ENCODE assay signal across 12 mouse cellular contexts in genomic region chr11:98953361-98953760, GRCm38 (mm10). TPM values are rescaled to one million over a fixed set of nuclear protein-coding genes. Genes with fewer than 3 reads are reported as not detected.
DNase-seq lines count a peak whose midpoint lies in the region; ATAC-seq and TF ChIP-seq lines count a peak whose summit lies in the region.
"Had no signal": no experiment of that assay in that cellular context is flagged by ENCODE, and none has a peak within 500 bp of the region (broad histone marks: within the 10 kb centered on the region; RNA-seq: fewer than 3 reads in every experiment).

No protein-coding gene starts in this region.

- H3K4me1 ChIP-seq in forebrain, embryonic 10.5 days: peaks cover 75% of the 10 kb centered on the region
- peaks cover 52% of the 10 kb centered on the region for H3K4me1 ChIP-seq in forebrain, embryonic 13.5 days
- peaks cover 43% of the 10 kb centered on the region for H3K4me1 ChIP-seq in lung, embryonic 14.5 days (ENCODE audit: insufficient read depth)
- peaks cover 71% of the 10 kb centered on the region for H3K4me1 ChIP-seq in embryonic facial prominence, embryonic 10.5 days
- H3K4me1 ChIP-seq in neural tube, embryonic 12.5 days: peaks cover 57% of the 10 kb centered on the region

- no peaks in the 10 kb centered on the region for H3K27me3 ChIP-seq in forebrain, embryonic 10.5 days (ENCODE audit: poor library complexity, severe bottlenecking)
- no peaks in the 10 kb centered on the region for H3K27me3 ChIP-seq in forebrain, embryonic 13.5 days
- H3K27me3 ChIP-seq in lung, embryonic 14.5 days (ENCODE audit: insufficient read depth, low read length): no peaks in the 10 kb centered on the region
- no peaks in the 10 kb centered on the region for H3K27me3 ChIP-seq in embryonic facial prominence, embryonic 10.5 days (replicated peaks; ENCODE audit: low read depth, poor library complexity, severe bottlenecking)
- no peaks in the 10 kb centered on the region for H3K27me3 ChIP-seq in neural tube, embryonic 12.5 days (replicated peaks)

- no peak overlapping the region for H3K4me2 ChIP-seq in forebrain, embryonic 13.5 days
- H3K4me2 ChIP-seq in lung, embryonic 14.5 days: no peak overlapping the region
- H3K4me2 ChIP-seq in neural tube, embryonic 12.5 days (replicated peaks): peak overlapping the region; percentile 46

- H3K27ac ChIP-seq in forebrain, embryonic 10.5 days: peak overlapping the region; percentile 84
- no peak overlapping the region for H3K27ac ChIP-seq in forebrain, embryonic 13.5 days
- H3K27ac ChIP-seq in lung, embryonic 14.5 days (ENCODE audit: low read depth): no peak overlapping the region; the same call in 1 of the 2 replicates
- H3K27ac ChIP-seq in embryonic facial prominence, embryonic 10.5 days (replicated peaks): peak overlapping the region; percentile 82
- no peak overlapping the region for H3K27ac ChIP-seq in neural tube, embryonic 12.5 days
- H3K27ac ChIP-seq: left cerebral cortex, adult 2 months had no signal

- no peaks in the 10 kb centered on the region for H3K9me3 ChIP-seq in forebrain, embryonic 10.5 days
- no peaks in the 10 kb centered on the region for H3K9me3 ChIP-seq in forebrain, embryonic 13.5 days (replicated peaks)
- no peaks in the 10 kb centered on the region for H3K9me3 ChIP-seq in lung, embryonic 14.5 days (ENCODE audit: low read depth, low read length)
- H3K9me3 ChIP-seq in embryonic facial prominence, embryonic 10.5 days: no peaks in the 10 kb centered on the region
- H3K9me3 ChIP-seq in neural tube, embryonic 12.5 days: no peaks in the 10 kb centered on the region

- peak overlapping the region; percentile 38; the same call in 1 of the 2 replicates for H3K4me3 ChIP-seq in forebrain, embryonic 10.5 days
- no peak overlapping the region for H3K4me3 ChIP-seq in forebrain, embryonic 13.5 days
- no peak overlapping the region for H3K4me3 ChIP-seq in lung, embryonic 14.5 days (ENCODE audit: low read depth, low read length)
- peak overlapping the region; percentile 42 for H3K4me3 ChIP-seq in embryonic facial prominence, embryonic 10.5 days
- no peak overlapping the region for H3K4me3 ChIP-seq in neural tube, embryonic 12.5 days
- H3K4me3 ChIP-seq: left cerebral cortex, adult 2 months had no signal

- ATAC-seq in forebrain, embryonic 13.5 days: no peak
- ATAC-seq in lung, embryonic 14.5 days (ENCODE audit: insufficient read depth): 0 out of 2 replicates have a peak, but pooled peaks have one; percentile 4
- ATAC-seq in neural tube, embryonic 12.5 days (ENCODE audit: low FRiP score, low read depth): no peak
- ATAC-seq: forebrain, postnatal 0 days had no signal

- WGBS in forebrain, embryonic 10.5 days: 17% methylated on average over 2 of the region's 2 CpGs
- 21% methylated on average over 2 of the region's 2 CpGs for WGBS in forebrain, embryonic 13.5 days
- WGBS in lung, embryonic 14.5 days: 3% methylated on average over 2 of the region's 2 CpGs
- 6% methylated on average over 2 of the region's 2 CpGs for WGBS in embryonic facial prominence, embryonic 10.5 days
- whole genome bisulfite sequencing in neural tube, embryonic 12.5 days: 4% methylated on average over 2 of the region's 2 CpGs

- TF ChIP-seq CTCF in lung, embryonic 14.5 days (IDR thresholded peaks at IDR 0.05; ENCODE audit: low read depth): no peak

- no peak for DNase-seq in forebrain, embryonic 10.5 days (ENCODE audit: extremely low spot score, low spot score)
- no peak for DNase-seq in lung, embryonic 14.5 days
- no peak for DNase-seq in lung, adult 18-20 months
- DNase-seq in embryonic facial prominence, embryonic 10.5 days (ENCODE audit: low spot score): peak; percentile 39
- no peak for DNase-seq in ovary, adult 18-20 months (ENCODE audit: low spot score)
- DNase-seq in frontal cortex, adult 2 months (ENCODE audit: extremely low spot score in 1 of 2, low spot score in 1 of 2): no peak
- DNase-seq: forebrain, postnatal 0 days; kidney, postnatal 10 days had no signal

- peaks cover 44% of the 10 kb centered on the region for H3K36me3 ChIP-seq in forebrain, embryonic 10.5 days (replicated peaks)
- H3K36me3 ChIP-seq in forebrain, embryonic 13.5 days (ENCODE audit: poor library complexity, severe bottlenecking): no peaks in the 10 kb centered on the region
- H3K36me3 ChIP-seq in lung, embryonic 14.5 days (ENCODE audit: insufficient read depth): peaks cover 38% of the 10 kb centered on the region
- peaks cover 66% of the 10 kb centered on the region for H3K36me3 ChIP-seq in embryonic facial prominence, embryonic 10.5 days (replicated peaks)
- H3K36me3 ChIP-seq in neural tube, embryonic 12.5 days: peaks cover 11% of the 10 kb centered on the region

- no peak overlapping the region for H3K9ac ChIP-seq in forebrain, embryonic 13.5 days
- H3K9ac ChIP-seq in lung, embryonic 14.5 days: no peak overlapping the region
- no peak overlapping the region for H3K9ac ChIP-seq in neural tube, embryonic 12.5 days
- H3K9ac ChIP-seq: forebrain, postnatal 0 days had no signal

RNA-seq across cellular contexts. Expression of gene Rara, which starts 25.7 kb away (rescaled TPM):
- 16.9 and 19.3 TPM in 2 replicates for polyA plus RNA-seq in forebrain, embryonic 10.5 days (2016; fragmentation: Nextera tagmentation; extraction: Ambion mirVana)
- polyA plus RNA-seq in forebrain, embryonic 13.5 days (2015; fragmentation: Nextera tagmentation; extraction: Ambion mirVana): 8.7 and 10.2 TPM in 2 replicates
- 43.2 and 45.3 TPM in 2 replicates for polyA plus RNA-seq in lung, embryonic 14.5 days (2014; fragmentation: Nextera tagmentation; extraction: Ambion mirVana)
- polyA plus RNA-seq in embryonic facial prominence, embryonic 10.5 days (2016; fragmentation: Nextera tagmentation; extraction: Ambion mirVana): 34.0 and 35.6 TPM in 2 replicates
- 51.1 and 52.5 TPM in 2 replicates for polyA plus RNA-seq in neural tube, embryonic 12.5 days (2016; fragmentation: Nextera tagmentation; extraction: Ambion mirVana)
- 6.4 and 7.9 TPM in 2 replicates for polyA plus RNA-seq in frontal cortex, adult 2 months (2012; rRNA removed)

RNA-seq across cellular contexts. Expression of gene Gjd3, which starts 29.5 kb away (rescaled TPM):
- 0.20 and 0.24 TPM in 2 replicates for polyA plus RNA-seq in forebrain, embryonic 10.5 days (2016; fragmentation: Nextera tagmentation; extraction: Ambion mirVana)
- polyA plus RNA-seq in forebrain, embryonic 13.5 days (2015; fragmentation: Nextera tagmentation; extraction: Ambion mirVana): 0.21 TPM in 1 of 2 replicates, not detected in the other
- polyA plus RNA-seq in lung, embryonic 14.5 days (2014; fragmentation: Nextera tagmentation; extraction: Ambion mirVana): 0.31 TPM in 1 of 2 replicates, not detected in the other
- 0.25 TPM in 1 of 2 replicates, not detected in the other for polyA plus RNA-seq in embryonic facial prominence, embryonic 10.5 days (2016; fragmentation: Nextera tagmentation; extraction: Ambion mirVana)
- 1.8 and 2.0 TPM in 2 replicates for polyA plus RNA-seq in neural tube, embryonic 12.5 days (2016; fragmentation: Nextera tagmentation; extraction: Ambion mirVana)
- polyA plus RNA-seq in frontal cortex, adult 2 months (2012; rRNA removed): 2.9 and 3.3 TPM in 2 replicates
- polyA plus RNA-seq: C2C12 had no signal

RNA-seq across cellular contexts. Expression of gene Cdc6, which starts 45.8 kb away (rescaled TPM):
- 68.7 and 75.8 TPM in 2 replicates for polyA plus RNA-seq in forebrain, embryonic 10.5 days (2016; fragmentation: Nextera tagmentation; extraction: Ambion mirVana)
- 23.0 and 26.9 TPM in 2 replicates for polyA plus RNA-seq in forebrain, embryonic 13.5 days (2015; fragmentation: Nextera tagmentation; extraction: Ambion mirVana)
- polyA plus RNA-seq in lung, embryonic 14.5 days (2014; fragmentation: Nextera tagmentation; extraction: Ambion mirVana): 47.0 and 48.1 TPM in 2 replicates
- polyA plus RNA-seq in embryonic facial prominence, embryonic 10.5 days (2016; fragmentation: Nextera tagmentation; extraction: Ambion mirVana): 65.1 and 69.1 TPM in 2 replicates
- 18.4 and 19.2 TPM in 2 replicates for polyA plus RNA-seq in neural tube, embryonic 12.5 days (2016; fragmentation: Nextera tagmentation; extraction: Ambion mirVana)
- polyA plus RNA-seq in frontal cortex, adult 2 months (2012; rRNA removed): 0.62 and 0.67 TPM in 2 replicates

Comparison
In these comparisons a context has a peak if more than half of its experiments do, and no peak if none do; other contexts are left out.
1. H3K27ac ChIP-seq: peak in forebrain, embryonic 10.5 days (single experiment) and embryonic facial prominence, embryonic 10.5 days (single experiment); none in forebrain, embryonic 13.5 days (single experiment), lung, embryonic 14.5 days (single experiment) and neural tube, embryonic 12.5 days (single experiment).
2. H3K4me3 ChIP-seq: peak in forebrain, embryonic 10.5 days (single experiment) and embryonic facial prominence, embryonic 10.5 days (single experiment); none in forebrain, embryonic 13.5 days (single experiment), lung, embryonic 14.5 days (single experiment) and neural tube, embryonic 12.5 days (single experiment).
3. RNA of gene Cdc6, which starts 45.8 kb away (polyA plus RNA-seq): 68.7 to 75.8 TPM in forebrain, embryonic 10.5 days, 65.1 to 69.1 TPM in embryonic facial prominence, embryonic 10.5 days, 47.0 to 48.1 TPM in lung, embryonic 14.5 days, 23.0 to 26.9 TPM in forebrain, embryonic 13.5 days and 18.4 to 19.2 TPM in neural tube, embryonic 12.5 days; 0.62 to 0.67 TPM in frontal cortex, adult 2 months; every median in the first group is over 10 times any median in the second.